In the genomic region with DNA sequence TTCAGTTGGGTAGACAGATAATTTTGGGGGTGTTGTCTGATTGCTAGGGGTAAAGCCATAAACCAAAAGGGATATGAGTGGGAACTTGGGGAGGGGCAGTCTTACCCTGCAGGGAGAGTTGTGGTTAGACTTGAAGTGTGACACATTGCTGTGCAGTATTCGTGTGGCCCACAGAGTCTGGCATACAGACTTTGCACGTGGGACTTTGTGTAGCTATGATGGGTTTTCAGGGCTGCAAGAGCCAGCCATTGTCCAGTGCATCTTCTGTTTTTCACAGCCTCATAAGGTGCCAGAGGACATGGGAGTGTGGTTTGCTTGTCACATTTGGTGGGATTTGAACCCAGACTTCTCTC, we compare ENCODE assay signal across 15 mouse cellular contexts. TPM values are rescaled to one million over a fixed set of nuclear protein-coding genes. Genes with fewer than 3 reads are reported as not detected.
DNase-seq lines count a peak whose midpoint lies in the region; ATAC-seq and TF ChIP-seq lines count a peak whose summit lies in the region.
"Had no signal": no experiment of that assay in that cellular context is flagged by ENCODE, and none has a peak within 500 bp of the region (broad histone marks: within the 10 kb centered on the region; RNA-seq: fewer than 3 reads in every experiment).

No protein-coding gene starts in this region.

- no peak for DNase-seq in kidney, adult 2 months
- DNase-seq in thymus, postnatal 25 days = peak; percentile 38
- no peak for DNase-seq in thymus, postnatal 10 days (ENCODE audit: low spot score in 2 of 2)
- no peak for DNase-seq in stomach, postnatal 0 days (ENCODE audit: low spot score)
- no peak for DNase-seq in forebrain, embryonic 14.5 days (ENCODE audit: low spot score)
- DNase-seq: cerebellum, postnatal 10 days had no signal

- ATAC-seq in kidney, embryonic 15.5 days (replicated peaks; ENCODE audit: low FRiP score) = no peak
- ATAC-seq in inflammation-experienced regulatory T-cells, adult 6 months = peak; percentile 26
- ATAC-seq in stomach, postnatal 0 days (ENCODE audit: low FRiP score, low TSS enrichment) = no peak
- ATAC-seq in megakaryocyte-erythroid progenitor cell, adult 5-6 weeks (replicated peaks; ENCODE audit: low FRiP score, low TSS enrichment, poor library complexity, severe bottlenecking) = no peak
- ATAC-seq in forebrain, embryonic 14.5 days = no peak
- ATAC-seq: hindbrain, postnatal 0 days; midbrain, embryonic 13.5 days had no signal

- WGBS in kidney, embryonic 15.5 days = 74% methylated on average over 2 of the region's 2 CpGs
- 59% methylated on average over 2 of the region's 2 CpGs for WGBS in kidney, adult 2 months
- WGBS in stomach, postnatal 0 days = 26% methylated on average over 2 of the region's 2 CpGs
- 78% methylated on average over 2 of the region's 2 CpGs for WGBS in forebrain, embryonic 14.5 days

- peak overlapping the region; percentile 86 for H3K27ac ChIP-seq in kidney, embryonic 15.5 days
- H3K27ac ChIP-seq in kidney, adult 2 months (ENCODE audit: insufficient read depth, low read depth, low read length) = no peak overlapping the region; the same call in 1 of the 2 replicates
- peak overlapping the region; percentile 91 for H3K27ac ChIP-seq in stomach, postnatal 0 days (replicated peaks)
- H3K27ac ChIP-seq in forebrain, embryonic 14.5 days (ENCODE audit: low read depth, low read length) = no peak overlapping the region
- H3K27ac ChIP-seq: embryonic facial prominence, embryonic 13.5 days; hindbrain, postnatal 0 days; liver, embryonic 15.5 days; midbrain, embryonic 13.5 days; neural tube, embryonic 12.5 days had no signal

- TF ChIP-seq EP300 in stomach, postnatal 0 days (optimal IDR thresholded peaks at IDR 0.05) = no peak

- no peak for TF ChIP-seq POLR2A in kidney, adult 2 months (IDR thresholded peaks at IDR 0.05; ENCODE audit: low read depth, low read length)

- no peaks in the 10 kb centered on the region for H3K9me3 ChIP-seq in kidney, embryonic 15.5 days (replicated peaks)
- no peaks in the 10 kb centered on the region for H3K9me3 ChIP-seq in stomach, postnatal 0 days (ENCODE audit: control insufficient read depth, low read length)
- H3K9me3 ChIP-seq in forebrain, embryonic 14.5 days (replicated peaks; ENCODE audit: control insufficient read depth, low read length) = no peaks in the 10 kb centered on the region
- H3K9me3 ChIP-seq: embryonic facial prominence, embryonic 13.5 days; liver, embryonic 15.5 days; midbrain, embryonic 13.5 days; neural tube, embryonic 12.5 days had no signal

- H3K9ac ChIP-seq in kidney, embryonic 15.5 days = no peak overlapping the region
- H3K9ac ChIP-seq in stomach, postnatal 0 days (ENCODE audit: low read length) = peak overlapping the region; percentile 56
- H3K9ac ChIP-seq in forebrain, embryonic 14.5 days (ENCODE audit: low read length) = no peak overlapping the region
- H3K9ac ChIP-seq: embryonic facial prominence, embryonic 13.5 days; liver, embryonic 15.5 days; midbrain, embryonic 13.5 days; neural tube, embryonic 12.5 days had no signal

- H3K4me2 ChIP-seq in kidney, embryonic 15.5 days = no peak overlapping the region
- H3K4me2 ChIP-seq in stomach, postnatal 0 days (replicated peaks; ENCODE audit: low read depth) = peak overlapping the region; percentile 44
- no peak overlapping the region for H3K4me2 ChIP-seq in forebrain, embryonic 14.5 days (ENCODE audit: low read length)
- H3K4me2 ChIP-seq: embryonic facial prominence, embryonic 13.5 days; liver, embryonic 15.5 days; midbrain, embryonic 13.5 days; neural tube, embryonic 12.5 days had no signal

- TF ChIP-seq CTCF in kidney, adult 2 months (conservative IDR thresholded peaks at IDR 0.05; ENCODE audit: insufficient read depth, insufficient read length, low read depth, low read length) = no peak
- TF ChIP-seq CTCF in stomach, postnatal 0 days (IDR thresholded peaks at IDR 0.05; ENCODE audit: low read depth) = no peak

- H3K36me3 ChIP-seq in kidney, embryonic 15.5 days = peaks cover 7% of the 10 kb centered on the region; the same call in 1 of the 2 replicates
- no peaks in the 10 kb centered on the region; the same call in 1 of the 2 replicates for H3K36me3 ChIP-seq in kidney, adult 2 months (ENCODE audit: control insufficient read depth, insufficient read depth, low read length)
- 0 out of 2 replicates have a peak, but pooled peaks cover 3% of the 10 kb centered on the region for H3K36me3 ChIP-seq in stomach, postnatal 0 days (ENCODE audit: control insufficient read depth, insufficient read depth, low read length)
- no peaks in the 10 kb centered on the region for H3K36me3 ChIP-seq in forebrain, embryonic 14.5 days (ENCODE audit: control insufficient read depth, insufficient read depth, low read length)
- H3K36me3 ChIP-seq: liver, embryonic 15.5 days; midbrain, embryonic 13.5 days; neural tube, embryonic 12.5 days had no signal

- H3K4me1 ChIP-seq in kidney, embryonic 15.5 days = peaks cover 62% of the 10 kb centered on the region
- peaks cover 26% of the 10 kb centered on the region for H3K4me1 ChIP-seq in kidney, adult 2 months (ENCODE audit: control insufficient read depth, insufficient read depth, low read length)
- H3K4me1 ChIP-seq in stomach, postnatal 0 days (replicated peaks; ENCODE audit: control insufficient read depth, insufficient read depth) = peaks cover 8% of the 10 kb centered on the region
- peaks cover 6% of the 10 kb centered on the region; the same call in 1 of the 2 replicates for H3K4me1 ChIP-seq in forebrain, embryonic 14.5 days (ENCODE audit: control insufficient read depth, insufficient read depth, low read length)

- H3K27me3 ChIP-seq in kidney, embryonic 15.5 days = no peaks in the 10 kb centered on the region
- no peaks in the 10 kb centered on the region for H3K27me3 ChIP-seq in kidney, adult 2 months (replicated peaks; ENCODE audit: control insufficient read depth, insufficient read depth, low read length)
- H3K27me3 ChIP-seq in stomach, postnatal 0 days (ENCODE audit: control insufficient read depth, insufficient read depth, low read length) = no peaks in the 10 kb centered on the region
- H3K27me3 ChIP-seq in forebrain, embryonic 14.5 days (replicated peaks; ENCODE audit: control insufficient read depth, insufficient read depth, low read length) = no peaks in the 10 kb centered on the region
- H3K27me3 ChIP-seq: embryonic facial prominence, embryonic 13.5 days; liver, embryonic 15.5 days; midbrain, embryonic 13.5 days; neural tube, embryonic 12.5 days had no signal

- no peak overlapping the region for H3K4me3 ChIP-seq in kidney, embryonic 15.5 days (replicated peaks)
- H3K4me3 ChIP-seq in kidney, adult 2 months (ENCODE audit: insufficient read depth, low read depth, low read length) = no peak overlapping the region
- peak overlapping the region; percentile 36 for H3K4me3 ChIP-seq in stomach, postnatal 0 days (ENCODE audit: low read depth, low read length)
- no peak overlapping the region for H3K4me3 ChIP-seq in forebrain, embryonic 14.5 days (ENCODE audit: low read depth, low read length)
- H3K4me3 ChIP-seq: embryonic facial prominence, embryonic 13.5 days; liver, embryonic 15.5 days; midbrain, embryonic 13.5 days; neural tube, embryonic 12.5 days had no signal

RNA-seq across cellular contexts. Expression of a gene that starts 55.2 kb away (rescaled TPM):
- polyA plus RNA-seq in kidney, embryonic 15.5 days (2015; fragmentation: Nextera tagmentation; extraction: Ambion mirVana) = 50.8 and 58.6 TPM in 2 replicates
- polyA plus RNA-seq in kidney, adult 2 months (2012; rRNA removed) = 15.9 and 20.2 TPM in 2 replicates
- 10 to 100 TPM; 13.0 to 22.8 (median 20.9) TPM for polyA plus RNA-seq in inflammation-experienced regulatory T-cells, adult 6 months (2017; shearing (Covaris generic))
- 49.8 and 51.3 TPM in 2 replicates for polyA plus RNA-seq in stomach, postnatal 0 days (2015; fragmentation: Nextera tagmentation; extraction: Ambion mirVana)
- 3.3 and 4.5 TPM in 2 replicates for total RNA-seq in megakaryocyte-erythroid progenitor cell, adult 5-6 weeks (2014; fragmentation: Nextera tagmentation)
- 0.47 and 2.4 TPM in 2 replicates for total RNA-seq in megakaryocyte-erythroid progenitor cell, adult 5-6 weeks (2017)
- polyA plus RNA-seq in forebrain, embryonic 14.5 days (2014; fragmentation: Nextera tagmentation; extraction: Ambion mirVana) = 4.8 and 6.7 TPM in 2 replicates
- total RNA-seq: MEL had no signal

Comparison
In these comparisons a context has a peak if more than half of its experiments do, and no peak if none do; other contexts are left out.
1. H3K27ac ChIP-seq: peak in kidney, embryonic 15.5 days (single experiment) and stomach, postnatal 0 days (single experiment); none in kidney, adult 2 months (single experiment) and forebrain, embryonic 14.5 days (single experiment).